Mouse (Mus musculus) layer of hippocampus, adult 9-10 months (tissue): ENCODE measurements at regions not wholly inside any gene's neighbourhood (a gene's known extent, or its start where the extent isn't known, plus 50 kb on each side); places are given as distances from the start of the nearest gene placed in this dataset.

ENCODE experiments used
- DNase-seq: peaks from one replicate; pipeline ENCODE4 v3.0.0; 2022; ENCODE audit warnings: low spot score

DNA sequence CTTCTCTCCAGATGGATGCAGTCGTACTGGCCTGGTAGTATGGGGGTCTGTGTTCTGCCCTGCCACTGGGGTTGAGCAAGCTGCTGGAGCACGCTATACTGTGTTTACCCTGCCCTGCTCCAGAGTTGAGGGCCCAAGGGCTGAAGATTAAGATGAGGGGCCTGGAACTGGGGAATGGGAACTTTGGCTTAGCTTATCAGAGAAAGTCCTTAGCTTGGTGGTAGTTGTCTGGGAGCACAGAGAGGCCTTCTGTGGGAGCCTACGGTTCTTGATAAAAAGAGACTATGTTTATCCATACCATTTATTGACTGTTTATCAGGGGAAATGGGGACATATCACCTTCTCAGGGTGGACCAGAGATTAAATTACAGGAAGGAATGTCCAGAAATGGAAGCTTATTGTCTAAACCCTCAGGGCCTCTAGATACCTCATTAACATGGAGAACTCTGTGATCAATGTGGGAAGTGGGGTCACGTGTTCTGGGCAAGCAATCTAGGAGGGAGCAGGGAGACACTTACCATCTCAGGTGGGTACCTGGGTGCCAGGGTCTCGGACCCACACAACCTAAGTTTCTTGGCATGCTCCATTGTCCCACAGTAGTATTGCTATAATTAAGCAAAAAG, 58.7 kb downstream of the Mycn start:
- no peak for DNase-seq

DNA sequence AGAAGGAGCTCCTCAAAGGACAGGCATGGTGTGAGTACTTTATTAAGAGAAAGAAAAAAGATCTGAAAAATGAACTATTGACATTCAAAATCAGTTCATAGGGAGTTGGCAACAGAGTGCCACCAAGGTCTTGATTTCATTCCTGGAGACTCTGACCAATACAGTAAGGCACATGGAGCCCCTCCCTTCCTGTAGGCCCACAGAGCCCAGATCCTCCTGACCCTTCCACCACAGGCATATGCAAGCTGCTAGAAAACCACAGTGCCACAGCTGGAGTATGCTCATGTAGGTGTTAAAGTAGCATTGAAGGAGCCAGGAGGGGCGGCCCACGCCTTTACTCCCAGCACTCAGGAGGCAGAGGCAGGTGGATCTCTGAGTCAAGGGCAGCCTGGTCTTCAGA, 63.7 kb downstream of the Mycn start:
- DNase-seq: no peak

DNA sequence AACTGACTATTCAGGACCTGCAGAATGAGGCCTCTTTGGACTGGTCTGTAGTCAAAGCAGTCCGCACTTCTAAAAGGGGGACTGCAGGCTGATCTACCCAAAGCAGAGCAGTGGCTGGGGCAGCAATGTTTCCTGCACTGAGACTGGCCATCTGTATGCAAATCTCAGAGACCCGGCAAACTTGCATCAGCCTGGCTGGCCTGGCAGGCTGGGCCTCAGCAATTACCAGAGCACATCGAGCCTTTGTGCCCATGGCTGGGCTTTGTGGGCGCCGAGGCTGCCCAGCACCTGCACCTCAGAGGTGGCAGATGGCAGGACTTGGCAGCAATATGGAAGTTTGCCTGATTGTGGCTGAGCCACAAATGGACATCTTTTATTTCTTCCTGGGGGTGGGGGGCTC, 64.2 kb downstream of the Mycn start:
- DNase-seq: no peak

DNA sequence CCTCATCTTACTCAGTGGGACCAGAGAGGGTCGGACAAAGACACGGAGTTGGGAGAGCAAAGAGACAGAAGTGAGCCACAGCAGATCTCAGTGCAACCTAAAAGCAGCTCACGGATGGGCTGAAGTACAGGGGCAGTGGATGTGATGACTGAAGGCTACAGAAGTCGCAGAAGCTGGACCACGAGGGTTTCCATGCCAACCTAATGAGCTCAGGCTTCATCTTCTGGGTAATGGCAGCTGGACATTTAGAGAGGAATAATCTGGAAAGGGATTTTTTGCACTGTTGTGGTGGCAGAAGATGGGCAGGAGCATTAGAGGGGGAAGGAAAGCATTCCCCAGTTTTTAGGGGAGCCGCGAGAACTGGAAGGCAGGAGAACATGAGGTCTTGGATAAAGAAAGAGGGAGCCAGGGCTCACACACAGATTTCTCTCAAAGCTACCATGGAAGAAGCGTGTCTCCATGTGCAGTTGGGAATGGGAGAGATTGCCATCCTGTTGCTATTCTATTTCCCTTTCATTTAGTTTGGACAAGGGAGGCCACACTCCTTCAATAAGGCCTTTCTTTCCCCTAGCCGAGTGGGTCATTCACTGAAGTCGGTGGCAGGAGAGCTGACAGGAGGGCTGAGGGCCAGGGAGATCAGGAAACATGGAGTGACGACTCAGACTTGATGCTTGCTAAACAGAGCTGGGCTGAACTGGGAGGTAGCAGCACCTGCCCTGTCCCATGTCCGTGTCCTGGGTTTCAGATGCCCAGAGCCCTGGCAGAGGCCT, 65.6 kb downstream of the Mycn start:
- no peak for DNase-seq

DNA sequence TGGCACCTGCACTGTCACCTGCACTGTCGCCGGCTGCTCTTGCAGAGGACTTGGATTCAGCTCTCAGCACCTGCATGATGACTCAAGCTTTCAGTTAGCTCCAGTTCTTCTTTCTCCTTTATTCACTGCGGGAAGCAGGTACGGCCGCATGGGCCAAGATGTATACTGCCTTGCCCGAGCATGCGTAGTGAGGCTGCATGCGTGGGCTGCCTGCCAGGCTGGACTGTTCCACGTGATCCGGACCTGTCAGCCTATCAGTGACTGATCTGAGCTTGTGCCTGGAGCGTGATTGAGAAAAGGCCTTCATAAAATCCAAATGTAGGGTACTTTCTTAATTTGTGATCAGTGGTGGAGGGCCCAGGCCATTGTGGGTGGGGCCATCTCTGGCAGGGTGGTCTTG, 68.2 kb downstream of the Mycn start:
- no peak for DNase-seq

DNA sequence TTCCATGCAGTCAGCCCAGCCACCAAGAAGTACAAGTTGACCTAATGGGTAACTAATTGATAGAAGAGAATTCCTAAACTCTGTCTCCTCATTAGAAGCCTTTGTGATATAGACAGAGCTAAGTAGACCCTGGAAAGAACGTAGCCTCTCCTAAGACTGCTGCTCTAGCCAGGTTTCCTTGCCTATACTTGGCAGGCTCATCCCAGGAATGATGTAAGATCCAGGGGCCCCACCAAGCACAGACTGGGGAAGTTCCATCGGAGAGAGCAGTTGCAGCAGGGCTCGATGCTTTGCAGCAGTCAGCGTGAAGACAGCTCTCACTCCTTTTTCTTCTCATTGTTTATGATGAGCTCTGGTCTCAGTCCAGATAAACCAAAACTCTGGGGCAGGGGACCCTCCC, 68.7 kb downstream of the Mycn start:
- no peak for DNase-seq

DNA sequence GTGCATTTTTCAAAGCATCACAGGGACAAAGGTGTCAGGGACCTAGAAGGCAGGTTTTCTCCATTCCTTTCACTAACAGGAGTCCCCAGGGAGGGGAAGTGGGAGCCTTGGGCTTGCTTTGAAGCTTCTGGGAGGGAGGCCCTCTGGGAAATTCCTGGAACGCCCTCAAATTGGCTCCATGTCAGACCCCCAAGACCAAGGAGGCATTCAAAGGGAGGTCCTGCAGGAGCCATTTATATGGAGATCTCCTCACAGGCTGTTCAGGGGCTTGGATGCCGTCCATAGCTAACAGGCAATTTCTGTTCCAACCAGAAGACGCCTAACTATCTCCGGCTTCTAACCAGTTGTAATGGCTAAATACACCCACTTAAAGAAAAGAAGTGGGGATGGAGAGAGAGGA, 70.4 kb downstream of the Mycn start:
- DNase-seq: no peak

DNA sequence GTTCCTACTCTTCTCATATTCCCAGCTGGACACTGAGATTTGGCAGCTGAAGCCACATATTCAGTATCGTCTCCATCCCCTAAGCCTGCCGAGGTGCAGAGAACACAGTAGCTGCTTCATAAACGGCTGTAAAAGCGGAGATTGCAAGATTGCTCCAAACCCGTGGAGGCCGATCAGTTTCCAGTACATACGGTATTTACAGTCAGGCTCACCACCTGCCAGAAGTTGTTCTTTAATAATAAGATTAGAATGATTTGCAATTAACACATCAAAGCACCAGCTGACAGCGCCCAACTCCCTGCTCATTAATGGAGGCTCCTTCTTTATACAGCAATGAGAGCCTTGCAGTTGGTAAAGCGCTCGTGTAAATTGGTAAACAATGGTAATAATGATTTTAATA, 75.1 kb downstream of the Mycn start:
- DNase-seq: no peak

DNA sequence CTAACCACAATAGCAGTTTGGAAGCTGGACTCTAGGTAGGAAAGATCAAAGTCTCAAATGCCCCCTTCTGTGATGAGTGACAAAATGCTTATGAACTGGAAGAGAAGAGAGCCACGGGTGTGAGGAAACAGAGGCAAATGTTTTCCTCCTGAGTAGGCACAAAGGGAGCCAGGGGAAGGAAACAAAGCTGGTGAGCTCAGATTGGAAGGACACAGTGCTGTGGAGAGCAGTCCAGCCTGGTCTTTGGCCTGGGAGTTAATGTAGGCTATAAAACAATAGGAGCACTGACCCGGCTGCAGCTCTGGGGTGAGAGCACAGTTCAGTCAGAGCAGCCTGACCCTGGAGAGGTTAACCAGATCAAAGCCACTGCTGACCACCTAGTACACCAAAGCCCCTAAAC, 91.0 kb downstream of the Mycn start:
- no peak for DNase-seq

DNA sequence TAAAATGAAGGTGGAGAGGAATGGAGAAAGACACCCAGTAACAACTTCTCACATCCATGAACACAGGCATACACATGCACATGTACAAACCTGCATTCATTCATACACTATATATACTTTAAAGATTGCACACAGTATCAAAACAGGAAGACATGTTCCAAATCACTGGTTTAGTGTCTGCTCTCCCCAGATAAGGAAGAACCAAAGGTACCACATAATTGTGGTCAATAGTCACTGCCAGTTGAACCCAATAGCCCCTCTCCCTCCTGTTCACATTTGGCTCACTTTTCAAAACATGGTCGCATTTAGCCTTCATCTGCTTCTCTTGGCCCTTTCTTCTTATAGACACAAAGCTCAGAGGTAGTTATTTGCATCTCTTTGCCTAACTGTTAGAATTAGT, 95.0 kb downstream of the Mycn start:
- DNase-seq: no peak

DNA sequence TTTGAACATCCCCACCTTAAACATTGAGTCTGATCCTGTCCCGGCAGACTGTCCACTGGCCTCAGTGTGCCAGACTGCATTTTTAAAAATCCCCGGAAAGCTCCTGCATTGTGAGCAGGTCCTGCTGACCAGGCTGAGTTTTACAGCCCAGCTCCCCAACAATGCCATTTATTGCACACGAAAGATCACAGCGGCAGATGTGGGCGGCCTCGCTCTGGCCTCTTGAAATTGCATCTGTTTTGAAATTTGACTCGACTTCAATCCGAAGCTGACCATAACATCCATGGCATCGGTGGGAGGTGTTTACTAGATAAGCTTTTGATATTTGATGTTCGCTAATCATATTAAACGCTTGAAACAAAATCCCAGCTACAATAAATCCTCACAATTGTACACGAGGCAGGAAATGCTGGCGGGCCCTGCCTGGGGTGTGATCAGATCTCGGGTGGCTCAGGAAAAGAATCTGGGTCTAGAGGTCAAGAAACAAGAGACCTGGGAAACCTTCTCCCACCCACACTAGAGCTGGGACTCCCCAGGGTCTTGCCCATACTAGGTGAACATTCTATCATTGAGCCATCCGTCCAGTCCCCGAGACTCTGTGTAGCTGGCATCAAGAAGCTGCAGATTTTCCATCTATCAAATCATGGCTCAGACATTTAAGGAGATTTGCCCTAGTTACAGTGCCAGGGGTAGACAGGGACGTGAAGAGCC, 99.3 kb downstream of the Mycn start:
- no peak for DNase-seq

DNA sequence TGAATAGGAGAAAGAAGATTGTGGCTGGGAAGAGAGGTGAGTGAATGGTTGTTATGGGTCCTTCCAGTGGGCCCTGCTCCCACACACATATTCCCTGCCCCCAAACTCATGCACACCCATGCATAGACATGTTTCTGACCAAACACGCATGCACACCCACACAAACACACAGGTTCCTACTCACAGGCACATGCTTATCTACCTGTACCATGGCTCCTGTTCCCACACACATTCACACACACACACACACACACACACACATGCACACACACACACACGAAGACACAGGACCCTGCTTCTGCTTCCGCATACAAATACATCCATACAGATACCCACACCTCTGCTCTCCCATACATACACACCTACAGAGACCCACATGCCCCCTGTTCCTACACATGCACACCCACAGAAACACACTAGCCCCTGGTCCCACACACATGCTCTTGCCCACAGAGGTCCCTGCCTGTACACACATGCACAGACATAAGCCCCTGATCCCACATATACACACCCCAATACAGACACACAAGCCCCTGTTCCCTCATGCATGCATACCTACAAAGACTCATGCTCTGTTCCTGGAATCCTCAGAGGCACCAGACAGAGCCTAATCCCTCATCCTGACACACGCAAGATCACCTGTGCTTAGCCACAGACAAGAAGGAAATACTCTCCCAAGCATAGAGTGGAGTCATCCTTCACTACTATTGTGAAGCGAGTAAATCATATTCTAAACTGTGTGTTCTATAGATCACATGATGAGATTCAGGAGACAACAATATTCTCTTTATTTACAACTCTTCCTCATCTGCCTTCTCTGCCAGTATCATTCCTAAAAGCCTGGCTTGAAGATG, 100.1 kb downstream of the Mycn start:
- no peak for DNase-seq

DNA sequence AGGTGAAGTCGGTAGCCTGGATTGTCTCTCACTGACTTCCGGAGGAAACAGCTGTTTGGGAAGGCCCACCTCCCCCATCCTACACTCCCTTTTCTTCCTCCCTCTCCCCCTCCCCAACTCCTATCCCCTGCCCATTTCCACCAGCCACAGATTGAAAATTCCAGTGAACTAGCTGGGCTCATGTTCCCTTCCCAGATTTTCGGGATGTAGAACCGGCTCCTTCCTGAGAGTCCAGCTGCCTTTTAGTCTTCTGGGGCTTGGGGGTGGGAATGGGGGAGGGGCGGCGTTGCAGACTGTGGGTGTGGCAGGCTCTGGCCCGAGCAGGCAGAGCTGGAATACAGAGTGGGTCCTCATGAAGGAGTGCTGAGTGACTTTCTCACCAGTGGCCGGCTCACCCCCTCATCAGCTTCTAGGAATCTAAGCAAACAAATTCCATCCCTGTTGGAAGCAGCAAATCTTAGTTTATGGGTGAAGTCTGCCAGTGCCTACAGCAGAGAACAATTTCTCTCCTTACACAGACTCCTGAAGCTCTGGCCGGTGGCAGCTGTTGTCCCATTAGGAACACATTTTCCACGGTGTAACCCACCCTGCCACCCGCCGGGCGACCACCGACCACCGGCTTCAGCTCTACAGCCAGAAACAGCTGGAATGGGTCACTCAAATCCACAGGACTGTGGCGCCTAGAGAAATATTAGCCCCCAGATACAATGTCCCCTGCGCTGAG, 100.9 kb downstream of the Mycn start:
- no peak for DNase-seq

DNA sequence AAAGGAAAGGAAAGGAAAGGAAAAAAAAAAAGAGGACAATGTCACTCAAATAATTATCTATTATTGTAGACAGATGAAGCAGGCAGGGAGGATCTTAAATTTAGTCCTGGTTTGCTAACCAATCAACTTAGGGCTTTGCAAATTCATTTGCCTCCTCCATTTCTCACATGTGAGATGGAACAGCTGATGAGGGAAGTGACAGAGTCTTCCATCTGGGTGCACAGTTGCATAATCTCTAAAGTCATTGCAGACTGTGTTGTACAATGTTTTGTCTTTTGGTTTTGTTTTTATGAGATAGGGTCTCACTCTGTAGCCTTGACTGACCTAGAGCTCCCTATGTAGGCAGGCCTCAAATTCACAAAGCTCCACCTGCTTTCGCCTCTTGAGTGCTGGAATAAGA, 103.9 kb downstream of the Mycn start:
- DNase-seq: no peak

DNA sequence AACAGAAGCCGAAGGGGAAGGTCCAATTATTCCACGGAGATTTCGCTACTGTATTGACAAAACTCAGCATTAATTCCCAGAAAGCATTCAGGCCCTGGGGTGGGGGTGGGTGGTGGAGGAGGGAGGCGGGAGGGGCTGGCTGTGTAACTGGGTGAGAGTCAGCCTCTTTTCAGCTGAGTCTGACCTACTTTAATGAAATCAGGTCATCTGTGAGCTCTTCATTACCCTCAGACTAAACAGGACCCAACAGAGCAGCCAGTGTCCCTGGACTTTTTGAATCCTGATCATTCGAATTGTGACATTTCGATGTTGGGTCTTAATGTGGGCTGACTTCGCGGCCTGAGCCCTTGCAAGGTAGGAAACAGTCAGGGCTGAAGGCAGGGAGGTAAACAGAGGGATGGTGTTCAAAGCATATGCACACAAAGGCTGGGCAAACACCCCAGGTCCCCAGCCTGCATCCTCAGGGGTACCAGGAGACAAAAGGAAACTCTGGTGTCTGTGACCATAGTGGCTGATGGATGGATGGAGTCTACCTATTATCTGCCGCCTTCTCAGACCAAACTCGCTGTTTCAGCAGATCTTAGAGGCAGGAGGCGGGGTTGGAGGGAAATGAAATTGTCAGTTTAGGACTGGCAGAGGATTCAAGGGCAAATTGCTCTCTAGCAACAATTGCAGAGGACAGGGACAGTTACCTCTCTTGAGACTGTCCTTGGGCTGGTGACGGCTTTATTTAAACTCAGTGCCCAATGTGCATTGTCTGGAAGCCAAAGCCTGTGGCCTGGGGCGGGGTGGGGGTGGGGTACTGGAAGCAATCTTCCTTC, 113.7 kb downstream of the Mycn start:
- no peak for DNase-seq

DNA sequence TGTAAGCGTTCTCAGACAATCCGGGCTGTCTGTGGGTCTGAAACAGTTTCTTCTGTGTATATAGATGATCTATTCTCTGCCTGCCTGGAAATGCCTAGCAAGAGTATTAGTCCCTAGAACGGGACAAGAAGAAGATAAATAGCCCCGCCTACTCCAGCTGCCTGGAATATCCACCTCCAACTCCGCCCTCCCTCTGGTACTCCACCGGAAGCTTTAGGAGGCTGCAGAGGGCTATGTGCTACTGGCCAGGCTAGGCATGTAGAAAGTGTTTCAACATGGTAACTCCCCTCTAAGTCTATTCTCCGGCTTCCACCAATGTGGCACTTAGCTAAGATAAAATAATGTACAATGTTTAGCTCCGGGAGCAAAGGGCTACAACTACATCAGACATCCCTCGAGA, 114.3 kb downstream of the Mycn start:
- DNase-seq: no peak

DNA sequence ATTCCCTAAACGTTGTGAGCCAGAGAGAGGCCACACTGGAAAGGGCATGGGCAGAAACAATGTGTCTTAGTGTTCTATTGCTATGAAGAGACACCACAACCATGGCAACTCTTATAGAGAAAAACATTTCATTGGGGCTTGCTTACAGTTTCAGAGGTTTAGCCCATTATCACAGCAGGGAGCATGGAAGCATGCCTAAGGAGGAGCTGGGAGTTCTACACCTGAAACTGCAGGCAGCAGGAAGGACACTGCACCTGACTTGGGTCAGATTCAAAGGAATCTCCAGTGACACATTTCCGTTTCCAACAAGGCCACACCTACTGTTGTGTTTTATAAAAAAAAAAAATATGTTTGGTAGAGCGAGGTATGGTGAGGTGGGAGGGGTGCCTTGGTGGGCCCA, 115.3 kb downstream of the Mycn start:
- DNase-seq: no peak

DNA sequence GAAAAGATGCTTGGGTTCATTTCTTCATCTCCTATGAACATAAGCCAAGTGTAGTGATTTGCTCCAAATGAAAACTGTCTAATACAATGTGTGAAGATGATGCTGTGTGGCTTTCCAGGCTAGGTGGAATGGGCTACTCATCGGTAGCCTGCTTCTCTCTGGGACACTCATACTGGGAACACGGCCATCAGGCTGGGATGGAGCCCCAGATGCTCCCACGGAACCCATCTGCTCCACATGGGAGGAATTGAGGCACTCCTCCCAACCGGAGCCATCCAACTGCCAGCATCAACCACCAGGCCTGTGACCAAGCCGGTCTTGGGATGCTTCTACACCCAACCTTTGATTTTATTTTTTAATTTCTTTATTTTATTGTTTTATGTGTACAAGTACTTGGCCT, 115.9 kb downstream of the Mycn start:
- DNase-seq: peak; percentile 52

DNA sequence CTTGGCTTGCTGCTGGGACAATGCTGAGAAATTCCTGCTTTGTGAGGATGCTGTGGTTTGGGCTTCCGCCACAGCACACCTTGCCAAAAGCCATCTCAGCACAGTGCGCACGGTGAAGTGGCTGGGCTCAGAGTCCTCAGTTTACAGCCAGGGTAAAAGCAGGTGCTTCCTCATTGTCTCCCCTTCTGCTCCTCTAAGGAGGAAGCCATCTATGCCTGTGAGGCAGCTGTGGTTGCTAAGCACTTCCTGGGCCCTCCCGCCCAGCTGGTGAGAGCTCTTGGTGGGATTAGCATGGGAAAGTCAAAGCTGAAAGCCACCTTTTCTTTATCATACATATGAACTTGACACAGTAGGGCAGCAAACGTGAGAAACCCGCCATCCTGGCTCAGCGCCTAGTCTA, 120.2 kb downstream of the Mycn start:
- no peak for DNase-seq

DNA sequence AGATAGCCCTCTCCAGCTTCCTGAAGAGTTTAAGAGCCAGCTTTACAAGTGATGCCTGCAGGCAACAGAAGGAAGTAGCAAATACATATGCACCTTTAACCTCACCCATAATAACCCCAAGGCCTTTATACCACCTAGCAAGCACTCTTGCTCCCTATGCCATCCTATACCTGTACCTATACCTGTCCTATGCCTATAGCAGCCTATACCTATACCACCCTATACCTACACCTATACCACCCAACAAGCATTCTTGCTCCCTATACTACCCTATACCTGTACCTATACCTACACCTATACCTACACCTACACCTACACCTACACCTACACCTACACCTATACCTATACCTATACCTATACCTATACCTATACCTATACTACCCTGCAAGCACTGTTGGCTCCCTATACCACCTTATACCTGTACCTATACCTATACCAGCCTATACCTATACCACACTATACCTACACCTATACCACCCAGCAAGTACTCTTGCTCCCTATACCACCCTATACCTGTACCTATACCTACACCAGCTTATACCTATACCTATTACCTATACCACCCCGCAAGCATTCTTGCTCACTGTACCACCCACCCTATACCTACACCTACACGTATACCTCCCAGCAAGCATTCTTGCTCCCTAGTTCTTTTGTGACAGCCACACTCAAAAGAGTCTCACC, 120.9 kb downstream of the Mycn start:
- DNase-seq: no peak
